Mouse (Mus musculus) cerebellum, adult 11 months (tissue): Measurements from ENCODE around the gene Gtpbp2.
A peak's percentile ranks its signal among the peaks of the same experiment; 100 is the strongest.

ENCODE experiments used
- DNase-seq: peaks from one replicate; pipeline ENCODE4 v3.0.0; 2022

Gene Gtpbp2

DNA sequence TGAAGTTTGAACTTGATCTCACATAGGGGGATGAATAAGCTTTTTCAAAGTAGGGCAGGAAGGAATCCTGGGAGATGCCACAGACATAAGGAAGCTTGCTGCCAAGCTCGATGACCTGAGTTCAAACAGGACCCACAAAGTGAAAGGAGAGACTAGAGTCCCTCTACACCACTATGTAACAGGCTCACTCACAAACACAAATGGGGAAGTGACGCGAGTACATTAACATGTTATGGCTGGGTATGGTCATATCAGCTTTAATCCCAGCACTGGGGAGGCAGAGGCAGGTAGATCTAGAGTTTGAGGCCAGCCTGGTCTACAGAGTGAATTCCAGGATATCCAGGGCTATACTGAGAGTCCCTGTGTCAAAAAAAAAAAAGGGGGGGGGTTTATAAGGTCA is 6.5 kb upstream of the Gtpbp2 start:
- no peak for DNase-seq

GRCm38 (mm10) chr17:46156680-46157079 is 4.2 kb upstream of the Gtpbp2 start:
- no peak for DNase-seq

GRCm38 (mm10) chr17:46157131-46157530 is 3.7 kb upstream of the Gtpbp2 start:
- DNase-seq = no peak

DNA sequence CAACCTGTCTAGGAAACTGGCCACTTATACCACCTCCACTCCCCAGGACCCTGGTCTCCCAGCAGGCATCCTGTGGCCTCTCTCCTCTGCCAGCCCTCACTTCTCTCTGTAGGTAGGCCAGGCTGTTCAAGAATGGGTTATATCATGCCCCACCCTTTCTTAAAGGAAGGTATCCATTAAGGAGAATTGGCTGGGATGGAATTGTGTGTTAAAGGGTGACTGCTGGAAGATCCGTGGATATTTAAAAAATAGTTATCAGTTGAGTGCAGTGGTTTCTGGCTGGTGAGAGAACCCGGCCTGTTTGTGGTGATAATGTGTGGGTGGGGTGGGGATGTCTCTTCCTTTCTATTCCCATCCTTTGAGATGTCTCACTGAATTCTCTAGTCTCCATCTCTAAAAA is 1.6 kb upstream of the Gtpbp2 start:
- no peak for DNase-seq

DNA sequence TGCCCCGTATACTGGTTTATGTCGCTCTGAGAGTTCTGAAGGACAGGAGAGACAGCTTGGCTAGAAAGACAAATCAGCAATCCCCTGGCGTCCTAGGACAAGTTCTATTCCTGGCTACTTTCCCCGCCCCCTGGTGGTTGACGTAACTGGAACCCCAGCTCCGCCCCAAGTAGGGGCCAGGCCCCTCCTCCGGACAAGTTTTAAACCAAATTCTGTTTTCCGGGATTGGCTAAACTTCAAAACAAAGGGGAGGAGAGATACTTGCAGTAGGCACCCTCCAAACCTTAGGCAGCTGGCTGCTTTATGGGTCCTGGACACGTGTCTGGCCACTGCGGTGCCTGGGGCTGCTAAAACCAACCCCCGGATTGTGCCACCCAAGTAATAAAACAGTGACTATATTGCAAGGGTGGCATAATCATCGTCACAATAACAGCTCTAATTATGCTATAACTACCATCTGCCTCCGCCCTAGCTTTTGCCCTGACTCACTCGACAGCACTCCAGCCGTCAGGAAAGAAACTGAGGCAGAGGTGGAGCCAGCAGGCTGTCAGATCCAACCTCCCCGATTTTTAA is 656 bp upstream of the Gtpbp2 start:
- DNase-seq = peak; percentile 78

DNA sequence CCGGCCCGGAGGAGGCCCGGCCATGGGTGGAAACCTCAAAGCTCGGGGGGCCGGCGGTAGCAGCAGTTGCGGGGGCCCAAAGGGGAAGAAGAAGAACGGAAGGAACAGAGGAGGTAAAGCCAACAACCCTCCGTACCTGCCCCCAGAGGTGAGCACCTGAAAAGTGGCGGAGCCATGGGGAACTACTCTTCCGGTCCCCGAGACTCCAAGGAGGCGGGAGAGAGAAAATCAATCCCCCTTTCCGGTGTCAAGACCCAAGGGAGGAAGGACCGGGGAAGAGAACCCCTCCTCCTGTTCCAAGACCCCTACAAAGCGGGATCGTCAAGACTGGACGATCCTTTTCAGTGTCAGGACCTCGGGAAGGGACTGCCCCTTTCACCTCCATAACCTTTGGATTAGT is 347 bp downstream of the Gtpbp2 start:
- DNase-seq = no peak

DNA sequence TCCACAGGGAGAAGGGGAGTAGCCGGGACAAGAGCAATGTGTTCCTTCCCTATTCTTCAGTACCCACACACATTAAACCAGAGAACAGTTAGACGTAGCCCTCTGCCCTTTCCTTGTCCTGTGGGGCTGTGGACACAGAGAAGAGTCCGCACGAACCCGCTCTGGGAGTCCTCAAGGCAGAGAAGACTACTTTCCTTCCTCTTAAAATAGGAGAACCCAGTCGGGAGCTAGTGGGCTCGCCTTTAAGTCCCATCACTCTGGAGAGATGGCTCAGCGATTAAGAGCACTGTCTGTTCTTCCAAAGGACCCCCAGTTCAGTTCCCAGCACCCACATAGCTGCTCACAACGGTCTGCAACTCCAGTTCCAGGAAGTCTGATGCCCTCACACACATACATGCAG is 878 bp downstream of the Gtpbp2 start:
- DNase-seq = no peak

- no peak for DNase-seq
These were observed 1.7 kb downstream of the Gtpbp2 start for GRCm38 (mm10) chr17:46162551-46162950.

GRCm38 (mm10) chr17:46162951-46163421 is 2.2 kb downstream of the Gtpbp2 start:
- DNase-seq = no peak

DNA sequence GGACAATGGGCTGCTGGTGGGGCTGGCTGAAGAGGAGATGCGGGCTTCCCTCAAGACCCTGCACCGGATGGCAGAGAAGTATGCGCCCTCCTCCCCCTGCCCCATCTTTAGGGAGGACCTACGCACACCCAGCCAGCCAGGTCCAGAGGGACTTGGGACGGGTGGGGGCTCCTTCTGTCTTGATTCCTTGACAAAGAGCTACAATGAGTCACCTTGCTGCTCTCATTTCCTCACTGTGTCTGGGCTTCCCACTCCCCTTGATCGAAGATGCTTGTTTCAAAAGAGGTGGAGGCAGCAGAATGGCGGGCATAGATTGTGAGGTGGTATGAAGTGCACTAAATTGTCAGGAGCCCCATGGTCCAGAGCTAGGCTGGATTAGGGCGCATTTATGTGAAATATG is 3.5 kb downstream of the Gtpbp2 start:
- DNase-seq = no peak

DNA sequence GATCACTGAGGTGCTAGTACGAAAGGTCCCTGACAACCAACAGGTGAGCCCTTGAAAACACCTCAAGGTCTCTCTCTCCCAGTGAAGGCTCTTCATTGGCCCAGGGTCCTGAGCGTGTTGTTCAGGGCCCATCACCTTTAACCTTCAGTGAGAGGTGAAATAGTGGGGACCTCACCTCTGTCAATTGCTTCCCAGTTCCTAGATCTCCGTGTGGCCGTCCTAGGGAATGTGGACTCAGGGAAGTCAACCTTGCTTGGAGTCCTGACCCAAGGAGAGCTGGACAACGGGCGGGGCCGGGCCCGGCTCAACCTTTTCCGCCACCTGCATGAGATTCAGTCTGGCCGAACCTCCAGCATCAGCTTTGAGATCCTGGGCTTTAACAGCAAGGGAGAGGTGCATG is 4.0 kb downstream of the Gtpbp2 start:
- no peak for DNase-seq

GRCm38 (mm10) chr17:46165460-46165859 is 4.6 kb downstream of the Gtpbp2 start:
- no peak for DNase-seq

DNA sequence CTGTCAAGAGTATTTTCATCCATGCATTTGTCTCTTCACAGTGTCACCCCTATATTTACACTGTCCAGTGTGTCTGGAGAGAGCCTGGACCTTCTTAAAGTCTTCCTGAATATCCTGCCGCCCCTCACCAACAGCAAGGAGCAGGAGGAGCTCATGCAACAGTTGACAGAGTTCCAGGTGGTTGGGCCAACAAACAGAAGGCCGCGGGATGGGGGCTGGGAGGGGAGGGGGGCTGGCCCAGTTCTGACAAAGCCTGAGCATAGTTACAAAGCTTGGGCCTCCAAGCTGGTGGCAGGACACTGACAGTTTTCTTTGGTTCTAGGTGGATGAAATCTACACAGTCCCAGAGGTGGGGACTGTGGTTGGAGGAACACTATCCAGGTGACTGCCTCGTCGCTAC is 5.4 kb downstream of the Gtpbp2 start:
- DNase-seq = no peak

GRCm38 (mm10) chr17:46167014-46167413 is 6.2 kb downstream of the Gtpbp2 start:
- DNase-seq = no peak

- DNase-seq = no peak
These were observed 7.5 kb downstream of the Gtpbp2 start for GRCm38 (mm10) chr17:46168318-46168717.

GRCm38 (mm10) chr17:46168768-46169167 is 7.9 kb downstream of the Gtpbp2 start:
- no peak for DNase-seq

DNA sequence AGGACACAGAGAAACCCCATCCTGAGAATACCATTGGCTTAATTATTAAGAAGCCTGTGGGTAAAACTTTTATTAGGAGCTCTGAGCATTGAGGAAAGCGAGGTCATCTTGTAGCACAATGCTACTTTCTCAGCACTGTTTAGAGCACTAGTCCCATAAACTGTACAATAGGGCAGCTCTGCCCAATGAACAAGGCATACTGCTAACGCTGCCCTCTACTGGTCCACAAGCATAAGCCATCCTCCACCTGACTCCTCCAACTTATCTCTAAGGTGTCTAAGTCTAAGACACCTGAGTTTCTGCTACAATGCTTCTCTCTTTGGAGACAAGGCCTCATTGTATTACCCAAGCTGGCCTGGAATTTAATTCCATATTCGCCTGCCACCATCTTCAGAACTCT is 9.7 kb downstream of the Gtpbp2 start:
- no peak for DNase-seq

- no peak for DNase-seq
These were observed 21.4 kb downstream of the Gtpbp2 start for GRCm38 (mm10) chr17:46182273-46182672.

DNA sequence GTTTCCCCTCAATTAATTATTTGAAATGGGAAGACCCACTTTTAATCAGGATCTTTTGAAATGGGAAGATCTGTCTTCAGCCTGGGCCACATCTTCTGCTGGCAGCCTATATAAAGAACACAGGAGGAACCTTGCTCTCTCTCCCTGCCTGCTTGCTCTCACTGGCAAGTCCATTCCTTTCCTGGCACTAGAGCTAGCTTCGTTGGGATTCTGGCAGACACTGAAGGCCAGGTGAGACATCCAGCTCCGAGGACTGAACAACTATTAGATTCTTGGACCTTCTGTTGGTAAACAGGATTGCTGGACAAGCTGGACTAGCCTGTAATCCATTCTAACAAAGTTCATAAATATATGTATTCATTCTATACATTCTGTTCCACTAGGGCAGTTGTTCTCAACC is 28.0 kb downstream of the Gtpbp2 start:
- DNase-seq = no peak

GRCm38 (mm10) chr17:46201151-46201550 is 40.3 kb downstream of the Gtpbp2 start:
- no peak for DNase-seq

DNA sequence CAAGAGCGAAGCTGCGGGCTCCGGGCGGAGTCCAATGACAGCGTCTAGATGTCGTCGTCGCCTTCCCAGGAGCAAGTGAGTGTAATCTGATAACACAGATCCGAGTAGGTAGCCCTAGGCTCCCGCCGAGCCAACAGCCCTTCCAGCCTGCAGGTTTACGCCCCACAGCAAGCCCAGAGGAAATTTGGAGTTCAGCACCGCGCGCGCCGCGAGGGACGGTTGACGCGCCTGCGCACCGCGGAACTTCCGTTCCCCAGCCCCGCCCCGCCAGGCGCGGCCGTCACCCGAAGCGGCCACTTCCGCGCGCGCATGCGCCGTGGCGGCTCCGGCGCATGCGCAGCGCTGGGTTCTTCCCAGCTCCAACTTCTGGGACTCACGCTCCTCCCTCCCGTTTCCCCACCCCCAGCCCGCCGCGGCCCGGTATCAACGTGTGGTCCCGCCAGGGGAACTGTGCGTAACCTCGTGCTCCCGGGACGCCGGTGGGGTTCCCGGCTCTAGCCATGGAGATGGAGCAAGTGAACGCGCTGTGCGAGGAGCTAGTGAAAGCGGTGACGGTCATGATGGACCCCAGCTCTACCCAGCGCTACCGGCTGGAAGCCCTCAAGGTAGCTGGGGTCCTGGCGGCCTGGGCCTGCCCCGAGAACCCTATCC is 41.7 kb downstream of the Gtpbp2 start, which contains the start of the genes Polh and Xpo5:
Gene Polh, minus strand, starts transcription at position 225 of the 651 bp plus-strand sequence.
Gene Xpo5, plus strand, starts transcription at position 362 of the 651 bp plus-strand sequence.
- peak; percentile 93 for DNase-seq

DNA sequence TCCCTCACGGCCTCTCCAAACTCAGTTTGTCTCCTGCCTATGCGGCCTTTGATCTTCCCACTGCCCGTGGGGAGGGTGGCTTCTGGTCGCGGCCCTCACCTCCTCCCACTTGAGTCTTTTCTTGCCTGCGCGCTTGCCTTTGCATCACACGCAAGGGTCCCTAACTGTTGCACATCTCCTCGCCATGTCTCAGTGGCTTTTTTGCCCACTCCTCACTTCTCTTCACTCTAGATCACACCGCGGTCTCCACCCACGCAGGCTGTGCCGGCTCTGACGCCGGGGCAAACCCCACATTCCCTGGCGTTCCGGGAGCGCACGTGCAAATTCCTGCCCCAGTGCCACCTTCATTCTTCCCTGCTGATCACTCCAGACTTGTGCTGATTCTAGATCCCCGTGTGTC is 42.2 kb downstream of the Gtpbp2 start:
- no peak for DNase-seq

DNA sequence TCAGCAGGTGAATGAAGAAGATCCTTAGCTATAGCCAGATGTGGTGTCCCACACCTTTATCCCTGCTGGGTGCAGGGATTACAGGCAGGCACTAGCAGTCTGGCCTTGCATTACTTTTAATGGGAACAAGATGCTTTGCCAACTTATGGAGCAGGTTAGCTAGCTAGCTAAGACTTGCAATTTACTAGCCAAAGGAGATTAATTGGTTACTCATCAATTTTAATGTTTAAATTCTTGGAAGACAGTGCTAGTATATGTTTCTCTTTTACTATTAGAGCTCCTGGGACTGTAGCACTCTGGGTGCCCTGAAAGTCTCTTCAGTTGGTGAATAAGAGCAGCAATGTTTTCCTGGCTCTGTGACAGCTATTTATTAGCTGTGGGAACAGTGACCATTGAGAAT is 45.8 kb downstream of the Gtpbp2 start:
- DNase-seq = no peak

- DNase-seq = no peak
These were observed 49.7 kb downstream of the Gtpbp2 start for GRCm38 (mm10) chr17:46210550-46210949.
